Mouse (Mus musculus) embryonic facial prominence, embryonic 10.5 days (tissue): ENCODE data around the gene Cd207. TPM values are rescaled to one million over a fixed set of nuclear protein-coding genes. Genes with fewer than 3 reads are reported as not detected.

Experiments used
- DNase-seq: peaks from one replicate; pipeline ENCODE4 v3.0.0-alpha.2; 2017; ENCODE audit warnings: low spot score
- H3K27ac ChIP-seq: fragments of 300-500 bp; sonication (generic); replicated peaks from 2 replicates; pipeline ENCODE4 v1.5.1; 2016; ENCODE audit warnings: mild to moderate bottlenecking
- H3K27me3 ChIP-seq: fragments of 300-500 bp; sonication (generic); replicated peaks from 2 replicates; pipeline ENCODE4 v1.6.1; 2016; ENCODE audit warnings: low read depth, mild to moderate bottlenecking; ENCODE audit not compliant: poor library complexity, severe bottlenecking
- H3K36me3 ChIP-seq: fragments of 300-500 bp; sonication (generic); replicated peaks from 2 replicates; pipeline ENCODE4 v1.6.1; 2016; ENCODE audit warnings: mild to moderate bottlenecking, moderate library complexity
- H3K4me1 ChIP-seq: fragments of 300-500 bp; sonication (generic); 2 replicates; pipeline ENCODE4 v1.6.1; 2016
- H3K4me3 ChIP-seq: fragments of 300-500 bp; sonication (generic); 2 replicates; pipeline ENCODE4 v1.5.1; 2016; ENCODE audit warnings: mild to moderate bottlenecking, moderate library complexity
- H3K9me3 ChIP-seq: fragments of 300-500 bp; sonication (generic); 2 replicates; pipeline ENCODE4 v1.6.1; 2016; ENCODE audit warnings: mild to moderate bottlenecking
- WGBS: fragments of 180-500 bp; shearing (Covaris S2); methylation state at CpG from one replicate; pipeline ENCODE4 v1.1.7; 2016; 5-methylcytosine and 5-hydroxymethylcytosine counted together
- polyA plus RNA-seq: library from polyadenylated mRNA; unstranded; fragments of >200 nt; fragmentation: Nextera tagmentation; extraction: Ambion mirVana; gene quantifications from 2 replicates; pipeline ENCODE4 v1.2.1, GENCODE M21; 2016

The Cd207 gene
- polyA plus RNA-seq, 1 experiment from 2014 or later: not detected

GRCm38 (mm10) chr6:83707738-83708510 lies 30.3 kb upstream of the Cd207 start:
- 5% methylated on average over 6 of the region's 6 CpGs for WGBS
- peaks cover 24% of the 10 kb centered on the region for H3K4me1 ChIP-seq

GRCm38 (mm10) chr6:83704701-83705100 lies 27.0 kb upstream of the Cd207 start:
- WGBS: 14% methylated on average over 5 of the region's 5 CpGs
- H3K36me3 ChIP-seq: no peaks in the 10 kb centered on the region
- peaks cover 7% of the 10 kb centered on the region; the same call in 1 of the 2 replicates for H3K4me1 ChIP-seq

More at GRCm38 (mm10) chr6:83707738-83708510, 30.3 kb upstream of the Cd207 start:
- Histone ChIP-seq H3K36me3 (no peaks in the 10 kb centered on the region), H3K9me3 (no peaks in the 10 kb centered on the region), H3K27me3 (peaks cover 100% of the 10 kb centered on the region), H3K4me3 (no peak overlapping the region), H3K27ac (no peak overlapping the region)
- DNase-seq: no peak

DNA sequence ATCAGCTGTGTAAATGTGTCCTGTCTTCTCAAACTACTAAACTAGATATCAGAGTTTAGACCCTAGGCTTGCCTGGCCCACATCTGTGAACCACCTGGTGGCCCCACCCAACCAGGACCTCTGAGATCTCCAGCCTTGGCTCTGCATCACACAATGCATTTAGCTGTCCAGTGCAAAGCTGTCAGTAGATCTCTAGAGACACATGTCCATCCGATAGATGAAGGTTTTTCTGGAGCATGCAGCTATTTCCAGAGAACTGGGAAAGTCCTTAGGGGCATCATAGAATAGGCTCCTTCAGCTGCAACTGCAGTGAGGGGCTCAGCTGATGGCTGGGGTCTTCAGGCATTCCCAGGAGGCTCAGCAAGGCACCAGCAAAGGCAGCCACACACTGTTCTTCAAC lies 26.6 kb upstream of the Cd207 start:
- Histone ChIP-seq H3K9me3 (no peaks in the 10 kb centered on the region), H3K4me1 (peaks cover 7% of the 10 kb centered on the region; the same call in 1 of the 2 replicates), H3K4me3 (no peak overlapping the region), H3K27ac (no peak overlapping the region), H3K36me3 (no peaks in the 10 kb centered on the region), H3K27me3 (peaks cover 100% of the 10 kb centered on the region)
- no peak for DNase-seq
- 9% methylated on average over 1 of the region's 1 CpGs for WGBS

More at GRCm38 (mm10) chr6:83704701-83705100, 27.0 kb upstream of the Cd207 start:
- Histone ChIP-seq H3K4me3 (no peak overlapping the region), H3K27ac (no peak overlapping the region), H3K27me3 (peaks cover 100% of the 10 kb centered on the region), H3K9me3 (no peaks in the 10 kb centered on the region)
- DNase-seq: no peak

- Histone ChIP-seq H3K27ac (no peak overlapping the region), H3K4me1 (peaks cover 7% of the 10 kb centered on the region; the same call in 1 of the 2 replicates), H3K4me3 (no peak overlapping the region), H3K9me3 (no peaks in the 10 kb centered on the region), H3K36me3 (no peaks in the 10 kb centered on the region), H3K27me3 (peaks cover 100% of the 10 kb centered on the region)
- 1% methylated on average over 10 of the region's 10 CpGs for WGBS
- peak; percentile 56 for DNase-seq
These were observed 26.0 kb upstream of the Cd207 start for GRCm38 (mm10) chr6:83703722-83704078.

DNA sequence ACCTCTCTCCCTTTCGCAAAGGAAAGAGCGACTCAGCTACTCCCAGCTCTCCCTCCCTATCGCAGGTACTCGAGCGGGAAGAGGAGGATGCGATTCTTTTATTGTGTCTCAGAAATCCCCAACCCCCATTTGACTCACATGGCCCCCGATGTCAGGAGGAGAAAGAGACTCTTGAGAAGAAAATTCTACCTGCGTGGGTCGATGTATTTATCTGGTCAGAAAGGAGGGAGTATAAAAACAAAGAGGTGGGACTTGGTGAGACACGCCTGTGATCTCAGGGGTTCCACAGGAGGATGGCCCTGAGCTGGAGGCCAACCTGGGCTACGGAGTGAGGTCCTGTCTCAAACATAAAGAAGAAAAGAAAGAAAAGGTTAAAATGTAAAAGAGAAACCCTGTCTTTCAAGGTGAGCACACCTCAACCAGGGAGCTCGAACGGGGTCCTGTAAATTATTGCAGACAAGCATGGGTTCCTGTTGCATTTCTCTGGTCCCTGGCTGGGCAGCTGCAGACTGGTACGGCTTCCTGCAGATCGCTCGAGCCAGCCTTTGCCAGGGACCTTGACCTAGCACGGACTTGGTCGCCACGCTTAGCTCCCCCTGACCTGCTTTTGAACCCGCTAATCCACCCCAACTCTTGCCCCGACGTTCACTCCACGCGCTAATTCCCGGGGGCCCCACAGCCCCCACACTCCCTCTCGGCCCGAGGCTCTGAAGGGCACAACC lies 25.5 kb upstream of the Cd207 start:
- Histone ChIP-seq H3K36me3 (no peaks in the 10 kb centered on the region), H3K4me1 (peaks cover 7% of the 10 kb centered on the region; the same call in 1 of the 2 replicates), H3K4me3 (no peak overlapping the region), H3K9me3 (no peaks in the 10 kb centered on the region), H3K27ac (no peak overlapping the region), H3K27me3 (peaks cover 100% of the 10 kb centered on the region)
- WGBS: under 1% methylated on average over 27 of the region's 27 CpGs
- peak; percentile 53 for DNase-seq

- WGBS: under 1% methylated on average over 53 of the region's 53 CpGs
- H3K27ac ChIP-seq: no peak overlapping the region
- peak overlapping the region; percentile 16; the same call in 1 of the 2 replicates for H3K4me3 ChIP-seq
These were observed 24.7 kb upstream of the Cd207 start for GRCm38 (mm10) chr6:83702146-83702999.

DNA sequence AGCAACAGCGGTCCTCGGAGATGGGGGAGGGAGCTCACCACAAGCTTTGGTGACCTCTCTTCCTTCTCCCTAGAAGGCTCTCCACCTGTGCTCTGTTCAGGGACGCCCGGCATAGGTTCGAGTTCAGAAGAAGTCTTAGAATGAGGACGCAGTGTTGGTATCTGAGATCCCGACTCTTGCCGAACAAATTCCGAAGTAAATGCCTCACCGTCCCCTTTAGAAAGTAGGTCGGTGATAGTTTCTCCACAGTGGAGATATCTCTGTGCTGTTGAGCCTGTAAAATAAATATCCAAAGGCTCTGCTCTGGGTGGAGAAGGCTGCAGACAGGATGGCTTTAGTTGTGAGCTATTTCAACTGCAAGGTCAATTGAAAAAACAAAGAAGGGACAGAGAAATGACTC lies 23.3 kb upstream of the Cd207 start:
- Histone ChIP-seq H3K36me3 (no peaks in the 10 kb centered on the region), H3K4me1 (peaks cover 7% of the 10 kb centered on the region; the same call in 1 of the 2 replicates), H3K27ac (no peak overlapping the region), H3K9me3 (no peaks in the 10 kb centered on the region), H3K4me3 (no peak overlapping the region), H3K27me3 (peaks cover 100% of the 10 kb centered on the region)
- DNase-seq: peak; percentile 48
- 1% methylated on average over 11 of the region's 11 CpGs for WGBS

More at GRCm38 (mm10) chr6:83702146-83702999, 24.7 kb upstream of the Cd207 start:
- DNase-seq: peak; percentile 80
- Histone ChIP-seq H3K36me3 (no peaks in the 10 kb centered on the region), H3K4me1 (peaks cover 7% of the 10 kb centered on the region; the same call in 1 of the 2 replicates), H3K27me3 (peaks cover 100% of the 10 kb centered on the region), H3K9me3 (no peaks in the 10 kb centered on the region)

- Histone ChIP-seq H3K4me1 (peaks cover 7% of the 10 kb centered on the region; the same call in 1 of the 2 replicates), H3K27me3 (peaks cover 100% of the 10 kb centered on the region), H3K9me3 (no peaks in the 10 kb centered on the region), H3K36me3 (no peaks in the 10 kb centered on the region), H3K4me3 (no peak overlapping the region), H3K27ac (no peak overlapping the region)
- no peak for DNase-seq
- WGBS: 2% methylated on average over 5 of the region's 5 CpGs
These were observed 22.3 kb upstream of the Cd207 start for GRCm38 (mm10) chr6:83699971-83700370.

- no peak for DNase-seq
- peaks cover 100% of the 10 kb centered on the region for H3K27me3 ChIP-seq
- no peaks in the 10 kb centered on the region for H3K36me3 ChIP-seq
- WGBS: 1% methylated on average over 8 of the region's 8 CpGs
- H3K9me3 ChIP-seq: no peaks in the 10 kb centered on the region
- no peak overlapping the region for H3K27ac ChIP-seq
- no peak overlapping the region for H3K4me3 ChIP-seq
- H3K4me1 ChIP-seq: peaks cover 11% of the 10 kb centered on the region; the same call in 1 of the 2 replicates
These were observed 20.3 kb upstream of the Cd207 start for GRCm38 (mm10) chr6:83697932-83698331.

DNA sequence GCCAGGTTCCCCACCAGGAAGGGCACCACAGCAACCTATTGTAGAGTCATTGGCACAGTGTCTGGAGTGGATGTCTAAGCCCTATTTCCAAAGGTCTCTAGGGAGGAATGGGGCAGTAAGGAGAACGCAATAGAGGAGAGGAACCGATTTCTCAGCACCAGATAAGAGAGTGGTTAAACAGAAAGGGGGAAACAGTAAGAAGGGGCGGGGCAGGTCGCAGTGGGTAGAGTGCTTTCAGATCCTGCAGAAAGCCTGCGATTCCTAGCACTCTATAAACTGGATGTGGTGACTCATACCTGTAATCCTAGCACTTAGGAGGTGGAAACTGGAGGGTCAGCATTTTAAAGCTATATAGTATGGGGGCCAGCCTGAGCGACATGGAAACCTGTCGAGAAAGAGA lies 19.0 kb upstream of the Cd207 start:
- WGBS: 3% methylated on average over 7 of the region's 7 CpGs
- Histone ChIP-seq H3K27me3 (peaks cover 100% of the 10 kb centered on the region), H3K36me3 (no peaks in the 10 kb centered on the region), H3K4me1 (peaks cover 4% of the 10 kb centered on the region; the same call in 1 of the 2 replicates), H3K27ac (no peak overlapping the region), H3K9me3 (no peaks in the 10 kb centered on the region), H3K4me3 (no peak overlapping the region)
- no peak for DNase-seq

DNA sequence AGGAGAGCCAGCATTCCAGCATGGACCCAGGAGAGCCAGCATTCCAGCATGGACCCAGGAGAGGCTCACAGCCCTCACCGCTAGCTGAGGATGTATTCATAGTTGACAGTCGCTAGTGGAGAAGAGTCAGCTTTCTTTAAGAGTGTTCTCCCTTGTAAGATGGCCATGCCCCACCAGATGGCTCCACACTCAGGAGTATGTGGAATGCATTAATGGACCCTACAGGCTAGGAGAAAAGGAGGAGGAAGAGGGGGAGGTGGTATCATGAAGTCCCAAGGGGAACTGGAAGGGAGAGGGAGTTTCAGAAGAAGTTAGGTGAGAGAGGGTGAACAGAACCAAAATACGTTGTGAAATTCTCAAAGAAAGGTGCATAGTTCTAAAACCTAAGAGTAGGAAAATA lies 18.1 kb upstream of the Cd207 start:
- Histone ChIP-seq H3K4me3 (no peak overlapping the region), H3K36me3 (no peaks in the 10 kb centered on the region), H3K27me3 (peaks cover 100% of the 10 kb centered on the region), H3K4me1 (peaks cover 8% of the 10 kb centered on the region; the same call in 1 of the 2 replicates), H3K9me3 (no peaks in the 10 kb centered on the region), H3K27ac (no peak overlapping the region)
- WGBS: 9% methylated on average over 3 of the region's 3 CpGs
- DNase-seq: no peak

GRCm38 (mm10) chr6:83693835-83694234 lies 16.2 kb upstream of the Cd207 start:
- H3K4me3 ChIP-seq: no peak overlapping the region
- H3K27me3 ChIP-seq: peaks cover 99% of the 10 kb centered on the region
- WGBS: under 1% methylated on average over 9 of the region's 9 CpGs
- H3K36me3 ChIP-seq: no peaks in the 10 kb centered on the region
- peak; percentile 74 for DNase-seq
- H3K27ac ChIP-seq: no peak overlapping the region
- H3K4me1 ChIP-seq: peaks cover 8% of the 10 kb centered on the region; the same call in 1 of the 2 replicates
- no peaks in the 10 kb centered on the region for H3K9me3 ChIP-seq
